Mouse (Mus musculus) liver, embryonic 15.5 days (tissue): ENCODE results near the gene Acap2. TPM values are rescaled to one million over a fixed set of nuclear protein-coding genes. Genes with fewer than 3 reads are reported as not detected.

Source experiments
- ATAC-seq: fragments of 200-750 bp; cut with Nextera tagmentation; 2 replicates; pipeline ENCODE4 v1.8.0; 2017; ENCODE audit warnings: moderate number of reproducible peaks, mild to moderate bottlenecking, moderate library complexity; ENCODE audit not compliant: insufficient read depth
- H3K27ac ChIP-seq: fragments of 300-500 bp; sonication (generic); replicated peaks from 2 replicates; pipeline ENCODE4 v1.5.1; 2015; ENCODE audit warnings: mild to moderate bottlenecking, inconsistent platforms
- H3K27me3 ChIP-seq: fragments of 300-500 bp; sonication (generic); 2 replicates; pipeline ENCODE4 v1.6.1; 2015; ENCODE audit warnings: mild to moderate bottlenecking, inconsistent platforms
- H3K36me3 ChIP-seq: fragments of 300-500 bp; sonication (generic); replicated peaks from 2 replicates; pipeline ENCODE4 v1.6.1; 2015; ENCODE audit warnings: moderate library complexity, mild to moderate bottlenecking, inconsistent platforms
- H3K4me1 ChIP-seq: fragments of 300-500 bp; sonication (generic); replicated peaks from 2 replicates; pipeline ENCODE4 v1.6.1; 2015; ENCODE audit warnings: inconsistent platforms
- H3K4me2 ChIP-seq: fragments of 300-500 bp; sonication (generic); 2 replicates; pipeline ENCODE4 v1.6.1; 2015; ENCODE audit warnings: moderate library complexity, mild to moderate bottlenecking, inconsistent platforms
- H3K4me3 ChIP-seq: fragments of 300-500 bp; sonication (generic); replicated peaks from 2 replicates; pipeline ENCODE4 v1.5.1; 2015; ENCODE audit warnings: mild to moderate bottlenecking, inconsistent platforms
- H3K9ac ChIP-seq: fragments of 300-500 bp; sonication (generic); 2 replicates; pipeline ENCODE4 v1.6.1; 2015; ENCODE audit warnings: moderate library complexity, mild to moderate bottlenecking, inconsistent platforms
- H3K9me3 ChIP-seq: fragments of 300-500 bp; sonication (generic); replicated peaks from 2 replicates; pipeline ENCODE4 v1.6.1; 2016; ENCODE audit warnings: inconsistent platforms
- WGBS: fragments of 180-500 bp; shearing (Covaris S2); methylation state at CpG from one replicate; pipeline ENCODE4 v1.1.7; 2015; ENCODE audit warnings: mixed read lengths; ENCODE audit not compliant: insufficient replicate concordance; 5-methylcytosine and 5-hydroxymethylcytosine counted together
- polyA plus RNA-seq: library from polyadenylated mRNA; unstranded; fragments of >200 nt; fragmentation: Nextera tagmentation; extraction: Ambion mirVana; gene quantifications from 2 replicates; pipeline ENCODE4 v1.2.1, GENCODE M21; 2015

Acap2 gene
- polyA plus RNA-seq, 1 experiment from 2014 or later: 6.2 TPM

DNA sequence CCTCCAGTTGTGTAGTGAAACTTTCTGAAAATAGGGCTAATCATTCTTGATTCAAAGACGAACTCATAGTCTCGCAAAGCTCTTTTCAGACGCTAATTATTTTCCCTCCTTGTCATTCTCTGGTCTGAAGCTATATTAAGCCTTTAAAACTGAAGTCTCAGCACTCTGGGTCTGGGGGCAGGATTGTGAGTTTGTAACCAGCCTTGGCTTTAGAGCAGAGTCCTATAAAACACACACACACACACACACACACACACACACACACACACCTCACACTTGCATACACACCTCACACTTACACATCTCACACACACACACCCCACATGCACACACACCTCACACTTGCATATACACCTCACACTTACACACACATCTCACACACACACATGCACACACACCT lies 33.3 kb upstream of the Acap2 start:
- H3K9me3 ChIP-seq: no peaks in the 10 kb centered on the region
- peak overlapping the region; percentile 57; the same call in 1 of the 2 replicates for H3K4me2 ChIP-seq
- WGBS: 29% methylated on average over 3 of the region's 3 CpGs
- H3K27ac ChIP-seq: no peak overlapping the region
- H3K4me1 ChIP-seq: peaks cover 8% of the 10 kb centered on the region
- H3K4me3 ChIP-seq: no peak overlapping the region
- ATAC-seq: no peak
- H3K27me3 ChIP-seq: 0 out of 2 replicates have a peak, but pooled peaks cover 3% of the 10 kb centered on the region
- no peak overlapping the region for H3K9ac ChIP-seq
- H3K36me3 ChIP-seq: no peaks in the 10 kb centered on the region

DNA sequence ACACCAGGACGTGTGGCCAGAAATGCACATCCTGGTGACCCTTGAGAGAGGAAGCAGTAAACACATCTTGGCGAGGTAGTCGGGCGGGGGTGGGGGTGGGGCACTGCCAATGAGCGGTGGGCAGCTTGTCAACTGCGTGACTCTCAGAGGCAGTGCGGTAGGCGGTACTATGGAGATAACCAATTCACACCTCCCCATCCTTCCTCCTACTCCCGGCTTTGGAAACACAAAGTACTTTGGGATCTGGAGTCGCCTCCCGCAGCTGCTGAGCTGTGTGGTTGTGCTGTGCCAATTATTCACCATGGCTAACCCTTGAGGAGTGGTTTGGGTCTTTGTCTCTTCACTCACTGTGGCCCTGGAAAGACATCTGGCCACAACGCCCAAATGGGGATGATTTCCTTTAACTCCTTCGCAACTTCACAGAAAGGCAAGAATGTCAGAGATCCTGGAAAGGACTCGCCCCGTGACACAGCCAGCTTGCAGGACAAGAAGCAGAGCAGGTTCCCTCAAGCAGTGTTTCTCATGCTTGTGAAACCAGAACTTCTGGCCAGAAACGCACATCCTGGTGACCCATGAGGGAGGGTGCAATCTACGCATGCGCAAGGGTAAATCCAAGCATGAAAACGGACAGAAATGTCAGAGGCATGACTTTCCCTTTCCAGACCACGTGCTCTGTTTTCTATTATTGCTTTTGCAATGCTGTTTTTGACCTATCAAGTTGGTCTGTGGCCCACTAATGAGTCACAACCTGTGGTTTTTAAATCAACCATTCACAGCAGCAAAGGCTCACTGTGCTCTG lies 32.7 kb upstream of the Acap2 start:
- no peak overlapping the region for H3K9ac ChIP-seq
- H3K36me3 ChIP-seq: no peaks in the 10 kb centered on the region
- no peak overlapping the region for H3K27ac ChIP-seq
- H3K4me3 ChIP-seq: peak overlapping the region; percentile 25
- no peak for ATAC-seq
- H3K9me3 ChIP-seq: no peaks in the 10 kb centered on the region
- peaks cover 8% of the 10 kb centered on the region for H3K4me1 ChIP-seq
- 0 out of 2 replicates have a peak, but pooled peaks cover 3% of the 10 kb centered on the region for H3K27me3 ChIP-seq
- 7% methylated on average over 20 of the region's 20 CpGs for WGBS
- H3K4me2 ChIP-seq: peak overlapping the region; percentile 57

DNA sequence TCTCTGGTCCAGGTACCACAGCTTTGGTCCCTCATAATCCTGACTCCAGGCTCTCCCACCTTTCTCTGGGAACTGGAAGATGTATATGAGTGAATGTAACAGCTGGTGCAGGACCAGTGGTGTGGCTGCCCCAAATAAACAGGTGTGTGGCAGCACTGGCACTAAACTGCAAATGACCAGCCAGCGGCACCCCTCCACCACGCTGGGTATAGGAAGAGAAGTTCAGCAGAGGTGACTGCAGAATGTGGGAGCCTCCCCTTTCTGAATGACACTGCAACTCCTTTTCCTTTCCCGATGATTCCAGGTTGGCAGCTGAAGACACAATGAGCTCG lies 32.1 kb upstream of the Acap2 start:
- peak overlapping the region; percentile 57 for H3K4me2 ChIP-seq
- H3K9me3 ChIP-seq: no peaks in the 10 kb centered on the region
- no peak for ATAC-seq
- no peak overlapping the region for H3K27ac ChIP-seq
- 9% methylated on average over 4 of the region's 4 CpGs for WGBS
- no peaks in the 10 kb centered on the region for H3K36me3 ChIP-seq
- no peak overlapping the region; the same call in 1 of the 2 replicates for H3K4me3 ChIP-seq
- peaks cover 8% of the 10 kb centered on the region for H3K4me1 ChIP-seq
- H3K9ac ChIP-seq: no peak overlapping the region
- H3K27me3 ChIP-seq: 0 out of 2 replicates have a peak, but pooled peaks cover 3% of the 10 kb centered on the region

DNA sequence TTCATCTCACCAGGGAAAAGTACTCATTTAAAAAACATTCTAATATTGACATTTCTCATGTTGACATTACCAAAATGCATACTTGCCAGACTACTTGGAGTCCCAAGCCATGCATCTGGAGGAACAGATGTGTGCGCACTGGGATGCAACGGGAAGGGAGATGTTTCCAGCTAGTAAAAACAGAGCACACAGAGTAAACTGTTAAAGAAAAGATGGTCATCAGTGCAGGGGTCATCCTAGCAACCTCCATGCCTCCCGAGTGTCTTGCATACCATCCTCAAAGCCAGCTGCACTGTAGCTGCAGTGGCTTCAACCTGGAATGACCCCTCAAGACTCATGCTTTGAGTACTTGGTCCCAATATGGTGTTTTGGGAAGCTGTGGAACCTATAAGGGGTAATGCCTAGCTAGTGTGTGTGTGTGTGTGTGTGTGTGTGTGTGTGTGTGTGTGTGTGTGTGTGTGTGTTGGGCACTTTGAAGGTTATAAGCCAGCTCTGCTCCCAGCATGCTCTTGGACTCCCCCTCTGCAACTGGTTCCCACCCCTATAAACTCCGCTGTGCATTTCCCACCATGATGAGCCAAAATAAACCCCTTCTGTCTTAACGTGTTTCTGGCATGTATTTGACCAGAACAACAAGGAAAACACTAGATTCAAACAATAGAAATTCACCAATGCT lies 31.6 kb upstream of the Acap2 start:
- 63% methylated on average over 5 of the region's 5 CpGs for WGBS
- H3K9me3 ChIP-seq: no peaks in the 10 kb centered on the region
- no peak for ATAC-seq
- peaks cover 8% of the 10 kb centered on the region for H3K4me1 ChIP-seq
- H3K4me2 ChIP-seq: no peak overlapping the region
- 0 out of 2 replicates have a peak, but pooled peaks cover 3% of the 10 kb centered on the region for H3K27me3 ChIP-seq
- no peak overlapping the region for H3K9ac ChIP-seq
- no peak overlapping the region for H3K27ac ChIP-seq
- no peaks in the 10 kb centered on the region for H3K36me3 ChIP-seq
- no peak overlapping the region for H3K4me3 ChIP-seq

DNA sequence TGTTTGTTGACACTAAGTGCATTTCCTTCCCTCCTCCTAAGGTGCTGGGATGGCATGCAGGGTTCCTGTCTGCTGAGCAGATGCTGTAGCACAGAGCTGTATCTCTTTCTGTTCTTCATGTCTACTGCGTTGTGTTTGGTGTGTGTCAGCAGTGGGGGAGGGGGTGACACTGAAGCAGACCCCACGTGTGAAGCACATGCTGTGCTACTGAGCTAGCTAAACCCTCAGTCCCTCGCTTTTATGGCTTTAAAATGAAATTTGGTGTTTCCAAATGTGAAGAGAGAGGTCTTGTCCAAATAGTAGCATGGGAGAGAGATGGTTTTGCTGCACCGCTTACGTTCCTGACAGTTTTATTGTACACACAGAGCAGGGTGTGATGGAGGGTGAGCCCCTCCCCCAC lies 30.5 kb upstream of the Acap2 start:
- Histone ChIP-seq H3K27ac (no peak overlapping the region), H3K36me3 (no peaks in the 10 kb centered on the region), H3K9ac (no peak overlapping the region), H3K4me3 (no peak overlapping the region), H3K4me1 (peaks cover 8% of the 10 kb centered on the region), H3K4me2 (no peak overlapping the region), H3K27me3 (0 out of 2 replicates have a peak, but pooled peaks cover 3% of the 10 kb centered on the region), H3K9me3 (no peaks in the 10 kb centered on the region)
- ATAC-seq: no peak
- WGBS: 62% methylated on average over 5 of the region's 5 CpGs

DNA sequence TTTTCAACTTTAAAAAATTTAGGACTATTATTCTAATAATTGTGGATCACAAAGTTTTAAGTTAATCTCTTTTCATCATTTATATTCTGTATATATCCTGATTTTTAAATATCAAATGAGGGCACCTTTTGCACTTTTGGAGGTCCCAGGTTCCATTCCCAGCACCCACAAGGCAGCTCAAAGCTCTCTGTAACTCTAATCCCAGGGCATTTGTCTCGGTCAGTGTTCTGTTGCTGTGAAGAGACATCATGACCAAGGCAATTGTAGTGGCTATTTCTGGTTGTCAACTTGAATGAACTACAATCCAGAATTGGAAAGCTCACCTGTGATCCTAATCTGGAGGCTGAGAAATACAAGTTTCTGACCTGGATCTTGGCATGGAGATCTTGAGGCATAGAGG lies 26.7 kb upstream of the Acap2 start:
- Histone ChIP-seq H3K9me3 (no peaks in the 10 kb centered on the region), H3K4me3 (no peak overlapping the region), H3K27me3 (no peaks in the 10 kb centered on the region), H3K4me1 (no peaks in the 10 kb centered on the region), H3K4me2 (no peak overlapping the region), H3K36me3 (no peaks in the 10 kb centered on the region), H3K9ac (no peak overlapping the region), H3K27ac (no peak overlapping the region)
- WGBS: 63% methylated on average over 1 of the region's 1 CpGs
- ATAC-seq: no peak

DNA sequence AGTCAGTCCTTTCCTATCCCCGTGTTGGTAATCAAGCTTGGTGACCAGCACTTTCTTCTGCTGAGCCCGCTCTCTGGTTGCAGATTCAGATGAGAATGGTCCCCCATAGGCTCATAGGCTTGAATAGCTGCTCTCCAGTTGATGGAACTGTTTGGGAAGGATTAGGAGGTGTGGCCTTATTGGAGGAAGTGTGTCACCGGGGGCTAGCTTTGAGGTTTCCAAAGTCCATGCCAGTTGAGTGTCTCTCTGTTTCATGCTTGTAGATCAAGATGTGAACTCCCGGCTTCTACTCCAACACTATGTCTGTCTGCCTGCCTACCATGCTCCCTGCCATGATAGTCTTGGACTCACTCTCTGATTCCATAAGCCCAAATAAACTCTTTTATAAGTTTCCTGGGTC lies 14.2 kb upstream of the Acap2 start:
- Histone ChIP-seq H3K9ac (no peak overlapping the region), H3K27ac (no peak overlapping the region), H3K9me3 (0 out of 2 replicates have a peak, but pooled peaks cover 2% of the 10 kb centered on the region), H3K36me3 (no peaks in the 10 kb centered on the region), H3K4me3 (no peak overlapping the region), H3K27me3 (no peaks in the 10 kb centered on the region), H3K4me1 (peaks cover 2% of the 10 kb centered on the region; the same call in 1 of the 2 replicates), H3K4me2 (no peak overlapping the region)
- no peak for ATAC-seq
- WGBS: 67% methylated on average over 4 of the region's 4 CpGs

DNA sequence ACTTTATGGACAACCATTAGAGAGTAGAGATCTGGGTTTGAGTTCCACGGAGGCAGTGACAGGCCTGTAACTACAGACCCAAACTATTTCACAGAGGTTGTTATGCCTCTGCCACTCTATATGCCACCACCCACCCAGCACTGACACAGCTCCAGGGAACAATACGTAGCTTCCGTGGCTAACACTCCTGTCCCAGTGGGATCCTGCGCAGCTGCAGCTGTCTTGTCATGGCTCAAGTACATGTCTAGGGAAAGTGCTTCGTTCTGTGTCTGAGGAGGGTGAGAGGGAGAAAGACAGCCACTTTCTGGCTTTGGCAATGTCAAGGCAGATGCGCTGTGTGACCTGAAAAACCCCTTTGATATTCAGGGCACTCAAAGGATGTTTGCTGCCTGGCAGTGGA lies 12.4 kb upstream of the Acap2 start:
- Histone ChIP-seq H3K9ac (no peak overlapping the region), H3K27ac (no peak overlapping the region), H3K36me3 (no peaks in the 10 kb centered on the region), H3K9me3 (0 out of 2 replicates have a peak, but pooled peaks cover 2% of the 10 kb centered on the region), H3K4me1 (peaks cover 6% of the 10 kb centered on the region; the same call in 1 of the 2 replicates), H3K27me3 (0 out of 2 replicates have a peak, but pooled peaks cover 3% of the 10 kb centered on the region), H3K4me3 (no peak overlapping the region), H3K4me2 (no peak overlapping the region)
- no peak for ATAC-seq
- 74% methylated on average over 6 of the region's 6 CpGs for WGBS

DNA sequence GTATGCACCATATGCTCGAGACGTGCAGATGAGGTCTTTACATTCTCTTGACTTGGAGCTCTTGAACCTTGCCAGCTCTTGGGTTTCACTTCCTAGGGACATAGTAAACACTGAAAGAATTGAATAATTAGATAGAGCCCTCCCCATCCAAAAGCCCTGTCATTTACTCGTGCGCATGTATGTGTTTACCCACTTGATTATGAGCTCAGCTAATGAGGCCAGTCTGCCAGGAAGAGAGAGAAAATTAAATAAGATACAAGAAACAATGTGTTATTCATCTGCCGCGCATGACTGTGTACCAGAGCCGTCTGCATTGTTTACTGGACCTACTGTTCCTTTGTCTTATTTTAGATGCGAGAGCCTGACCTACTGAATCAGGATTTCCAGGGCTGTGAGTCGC lies 10.5 kb upstream of the Acap2 start:
- no peak overlapping the region for H3K4me2 ChIP-seq
- ATAC-seq: no peak
- 65% methylated on average over 9 of the region's 9 CpGs for WGBS

DNA sequence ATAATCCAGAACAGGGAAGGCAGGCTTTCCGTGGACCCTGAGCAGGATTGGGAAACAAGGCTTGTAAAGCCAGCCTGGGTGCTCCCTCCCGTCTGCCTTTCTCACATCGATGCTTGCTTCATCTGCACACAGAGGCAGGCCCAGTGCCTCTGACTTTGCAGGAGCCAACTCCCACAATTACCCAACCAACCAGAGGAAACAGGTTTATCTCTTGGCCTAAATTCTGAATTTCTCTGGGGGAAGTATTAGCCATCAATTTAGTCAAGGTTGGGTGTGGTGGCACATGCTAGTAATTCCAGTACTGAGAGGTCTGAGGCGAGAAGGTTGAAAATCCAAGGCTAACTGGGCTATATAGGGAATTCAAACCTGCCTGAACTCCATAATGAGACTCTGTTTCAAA lies 9.4 kb upstream of the Acap2 start:
- 29% methylated on average over 4 of the region's 4 CpGs for WGBS
- no peak for ATAC-seq
- H3K9me3 ChIP-seq: no peaks in the 10 kb centered on the region
- no peak overlapping the region for H3K9ac ChIP-seq
- peaks cover 6% of the 10 kb centered on the region; the same call in 1 of the 2 replicates for H3K4me1 ChIP-seq
- 0 out of 2 replicates have a peak, but pooled peaks cover 4% of the 10 kb centered on the region for H3K27me3 ChIP-seq
- no peak overlapping the region for H3K27ac ChIP-seq
- H3K4me2 ChIP-seq: no peak overlapping the region
- no peaks in the 10 kb centered on the region for H3K36me3 ChIP-seq
- no peak overlapping the region for H3K4me3 ChIP-seq

More for the DNA sequence above, 10.5 kb upstream of the Acap2 start:
- Histone ChIP-seq H3K9ac (no peak overlapping the region), H3K27ac (no peak overlapping the region), H3K9me3 (no peaks in the 10 kb centered on the region), H3K4me3 (no peak overlapping the region), H3K27me3 (0 out of 2 replicates have a peak, but pooled peaks cover 4% of the 10 kb centered on the region), H3K4me1 (peaks cover 6% of the 10 kb centered on the region; the same call in 1 of the 2 replicates), H3K36me3 (no peaks in the 10 kb centered on the region)

DNA sequence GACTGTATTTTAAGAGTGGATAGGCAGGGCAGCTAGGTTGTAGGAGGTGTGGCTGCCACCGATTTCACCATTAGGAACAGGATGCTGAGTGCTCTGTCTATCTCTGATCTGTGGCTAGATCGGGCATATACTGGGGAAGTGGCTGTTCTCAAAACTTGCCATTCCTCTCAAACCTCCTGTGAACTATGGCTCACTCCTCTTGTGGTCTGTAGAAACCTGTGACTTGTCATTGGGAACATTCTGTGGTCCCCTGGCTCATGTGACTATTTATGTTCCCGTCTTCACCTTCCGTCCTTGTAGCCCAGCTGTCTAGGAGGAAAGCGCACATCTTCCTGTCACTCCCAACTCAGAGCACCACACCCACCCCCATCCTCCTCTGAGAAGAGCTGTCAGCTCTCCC lies 8.9 kb upstream of the Acap2 start:
- 0 out of 2 replicates have a peak, but pooled peaks cover 4% of the 10 kb centered on the region for H3K27me3 ChIP-seq
- 13% methylated on average over 5 of the region's 5 CpGs for WGBS
- H3K27ac ChIP-seq: no peak overlapping the region
- no peak overlapping the region for H3K4me3 ChIP-seq
- no peaks in the 10 kb centered on the region for H3K36me3 ChIP-seq
- no peak for ATAC-seq
- no peaks in the 10 kb centered on the region for H3K9me3 ChIP-seq
- H3K9ac ChIP-seq: no peak overlapping the region
- 0 out of 2 replicates have a peak overlapping the region, but pooled peaks have one; percentile 10 for H3K4me2 ChIP-seq
- H3K4me1 ChIP-seq: peaks cover 6% of the 10 kb centered on the region; the same call in 1 of the 2 replicates
